Mouse (Mus musculus) liver, embryonic 13.5 days (tissue): ENCODE measurements around the gene Scube2. TPM values are rescaled to one million over a fixed set of nuclear protein-coding genes. Genes with fewer than 3 reads are reported as not detected.
A peak's percentile ranks its signal among the peaks of the same experiment; 100 is the strongest.

Experiments
- ATAC-seq: fragments of 200-750 bp; cut with Nextera tagmentation; 2 replicates; pipeline ENCODE4 v1.8.0; 2017; ENCODE audit warnings: low read depth, mild to moderate bottlenecking, moderate number of reproducible peaks, moderate library complexity
- DNase-seq: peaks from one replicate; pipeline ENCODE4 v3.0.0; 2022
- H3K27ac ChIP-seq: fragments of 300-500 bp; sonication (generic); 2 replicates; pipeline ENCODE4 v1.5.1; 2015; ENCODE audit warnings: moderate library complexity, mild to moderate bottlenecking, inconsistent platforms
- H3K27me3 ChIP-seq: fragments of 300-500 bp; sonication (generic); 2 replicates; pipeline ENCODE4 v1.6.1; 2015; ENCODE audit warnings: mild to moderate bottlenecking, inconsistent platforms
- H3K36me3 ChIP-seq: fragments of 300-500 bp; sonication (generic); 2 replicates; pipeline ENCODE4 v1.6.1; 2015; ENCODE audit warnings: mild to moderate bottlenecking, inconsistent platforms
- H3K4me1 ChIP-seq: fragments of 300-500 bp; sonication (generic); replicated peaks from 2 replicates; pipeline ENCODE4 v1.6.1; 2015; ENCODE audit warnings: inconsistent platforms
- H3K4me2 ChIP-seq: fragments of 300-500 bp; sonication (generic); 2 replicates; pipeline ENCODE4 v1.6.1; 2015; ENCODE audit warnings: inconsistent platforms, mild to moderate bottlenecking, moderate library complexity
- H3K4me3 ChIP-seq: fragments of 300-500 bp; sonication (generic); replicated peaks from 2 replicates; pipeline ENCODE4 v1.5.1; 2015; ENCODE audit warnings: mild to moderate bottlenecking, inconsistent platforms
- H3K9ac ChIP-seq: fragments of 300-500 bp; sonication (generic); 2 replicates; pipeline ENCODE4 v1.6.1; 2015; ENCODE audit warnings: mild to moderate bottlenecking, inconsistent platforms
- H3K9me3 ChIP-seq: fragments of 300-500 bp; sonication (generic); replicated peaks from 2 replicates; pipeline ENCODE4 v1.6.1; 2016; ENCODE audit warnings: inconsistent platforms
- WGBS: fragments of 180-500 bp; shearing (Covaris S2); methylation state at CpG from one replicate; pipeline ENCODE4 v1.1.7; 2015; ENCODE audit not compliant: insufficient replicate concordance; 5-methylcytosine and 5-hydroxymethylcytosine counted together
- polyA plus RNA-seq: library from polyadenylated mRNA; unstranded; fragments of >200 nt; fragmentation: Nextera tagmentation; extraction: Ambion mirVana; gene quantifications from 2 replicates; pipeline ENCODE4 v1.2.1, GENCODE M21; 2015

Gene Scube2
- polyA plus RNA-seq, 1 experiment from 2014 or later, result 0.14 TPM

DNA sequence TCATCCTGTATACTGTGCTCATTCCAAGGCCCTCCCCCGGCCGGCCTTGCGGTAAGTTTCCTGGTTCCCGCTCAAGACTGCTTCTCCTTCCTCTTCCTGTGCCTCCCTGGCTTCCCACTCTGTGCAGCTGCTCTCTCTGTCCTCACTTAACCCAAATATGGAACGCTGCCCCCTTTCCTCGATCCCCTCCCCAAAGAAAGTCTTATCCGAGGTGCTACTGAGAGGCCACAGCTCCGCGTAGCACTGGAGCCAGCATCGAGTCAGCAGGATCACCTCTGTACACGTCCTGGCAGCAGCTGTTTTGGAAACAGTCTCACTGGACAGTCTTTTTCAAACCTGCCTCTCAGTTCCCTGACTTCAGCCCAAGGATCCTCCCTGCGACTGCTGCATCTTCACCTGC is 13.7 kb upstream of the Scube2 start:
- no peak overlapping the region for H3K9ac ChIP-seq
- H3K4me1 ChIP-seq, result no peaks in the 10 kb centered on the region
- H3K9me3 ChIP-seq, result no peaks in the 10 kb centered on the region
- no peak overlapping the region for H3K27ac ChIP-seq
- ATAC-seq (no peak), DNase-seq (no peak)
- H3K36me3 ChIP-seq, result no peaks in the 10 kb centered on the region
- no peak overlapping the region for H3K4me2 ChIP-seq
- H3K4me3 ChIP-seq, result no peak overlapping the region
- H3K27me3 ChIP-seq, result peaks cover 15% of the 10 kb centered on the region; the same call in 1 of the 2 replicates
- WGBS, result 35% methylated on average over 12 of the region's 12 CpGs

DNA sequence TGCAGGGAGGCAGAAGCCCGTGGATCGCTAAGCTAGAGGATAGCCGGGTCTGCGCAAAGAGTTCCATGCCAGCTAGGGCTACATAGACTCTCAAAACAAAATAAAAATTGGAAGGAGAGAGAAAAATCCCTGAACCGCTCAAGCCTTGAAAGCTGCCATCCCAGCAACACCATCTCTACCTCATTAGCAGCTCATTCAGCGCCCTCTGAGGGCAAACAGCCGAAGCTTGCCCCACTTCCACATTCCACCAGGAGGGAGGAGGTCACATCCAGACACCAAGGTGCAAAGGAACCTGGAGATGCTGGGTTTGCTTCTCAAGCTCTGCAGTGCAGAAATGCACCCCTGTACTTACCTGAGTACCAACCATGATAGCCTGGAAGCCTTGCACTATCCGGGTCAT is 10.6 kb upstream of the Scube2 start:
- no peak overlapping the region for H3K4me3 ChIP-seq
- 60% methylated on average over 8 of the region's 8 CpGs for WGBS
- H3K4me1 ChIP-seq, result no peaks in the 10 kb centered on the region
- no peak overlapping the region for H3K4me2 ChIP-seq
- H3K9ac ChIP-seq, result no peak overlapping the region
- no peaks in the 10 kb centered on the region for H3K36me3 ChIP-seq
- H3K27me3 ChIP-seq, result peaks cover 18% of the 10 kb centered on the region; the same call in 1 of the 2 replicates
- H3K9me3 ChIP-seq, result no peaks in the 10 kb centered on the region
- no peak overlapping the region for H3K27ac ChIP-seq
- no peak for ATAC-seq
- DNase-seq, result no peak

DNA sequence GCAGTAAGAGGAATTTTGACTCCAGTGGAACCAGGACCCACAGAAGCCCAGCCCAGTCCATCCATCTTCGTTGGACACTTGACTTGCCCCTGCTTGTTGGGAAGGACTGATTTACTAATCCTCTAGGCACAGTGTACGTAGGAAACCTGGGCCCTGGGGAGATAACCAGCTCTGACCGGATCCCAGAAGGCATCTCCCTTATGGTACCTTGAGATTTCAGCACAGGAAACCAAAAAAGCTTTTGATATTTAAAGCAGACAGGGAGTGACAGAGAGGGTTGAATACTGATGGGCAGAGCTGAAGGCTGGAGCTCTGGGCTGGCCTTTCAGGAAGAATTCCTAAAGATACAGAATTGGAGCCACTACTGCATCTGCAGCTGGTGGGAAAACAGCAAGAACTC is 10.1 kb upstream of the Scube2 start:
- no peak for DNase-seq
- Histone ChIP-seq H3K27ac (no peak overlapping the region), H3K36me3 (no peaks in the 10 kb centered on the region), H3K4me1 (no peaks in the 10 kb centered on the region), H3K27me3 (peaks cover 19% of the 10 kb centered on the region; the same call in 1 of the 2 replicates), H3K9me3 (no peaks in the 10 kb centered on the region), H3K4me2 (no peak overlapping the region), H3K4me3 (no peak overlapping the region), H3K9ac (no peak overlapping the region)
- WGBS, result 22% methylated on average over 3 of the region's 3 CpGs
- ATAC-seq, result no peak

DNA sequence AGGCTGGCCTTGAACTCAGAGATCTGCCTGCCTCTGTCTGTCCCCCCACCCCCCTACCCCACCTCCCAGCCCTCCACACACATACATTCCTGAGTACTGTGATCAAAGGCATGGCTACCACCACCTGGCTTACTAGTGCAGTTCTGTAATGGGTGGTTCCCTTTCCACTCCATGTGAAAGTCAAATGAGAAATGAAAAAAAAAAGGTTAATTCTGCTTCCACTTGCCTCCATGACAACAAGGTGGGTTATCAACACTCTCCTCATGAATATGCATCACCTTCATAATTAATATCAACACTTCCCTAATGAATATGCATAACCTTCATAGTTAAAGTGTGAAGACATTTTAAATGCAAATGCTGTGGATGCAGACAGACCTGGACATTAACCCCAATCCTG is 9.6 kb upstream of the Scube2 start:
- Histone ChIP-seq H3K27me3 (peaks cover 19% of the 10 kb centered on the region; the same call in 1 of the 2 replicates), H3K9me3 (no peaks in the 10 kb centered on the region), H3K4me2 (no peak overlapping the region), H3K36me3 (no peaks in the 10 kb centered on the region), H3K27ac (no peak overlapping the region), H3K4me1 (no peaks in the 10 kb centered on the region), H3K9ac (no peak overlapping the region), H3K4me3 (no peak overlapping the region)
- DNase-seq (no peak), ATAC-seq (no peak)

DNA sequence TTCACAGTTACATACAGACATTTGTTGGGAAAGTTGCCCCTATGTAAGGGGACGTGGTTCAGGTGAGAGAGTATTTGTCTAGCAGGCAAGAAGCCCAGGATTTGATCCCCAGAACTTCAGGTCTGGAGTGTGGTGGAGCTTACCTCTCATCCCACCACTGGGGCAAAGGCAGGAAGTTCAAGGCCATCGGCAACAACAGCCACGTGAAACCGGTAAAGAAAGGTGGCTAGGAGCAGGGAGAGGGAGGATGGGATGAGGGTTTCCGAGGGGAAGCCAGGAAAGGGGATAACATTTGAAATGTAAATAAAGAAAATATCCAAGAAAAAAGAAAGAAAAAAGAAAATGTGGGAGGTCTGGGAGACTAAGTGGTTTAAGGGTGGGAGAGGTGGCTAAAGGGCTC is 7.7 kb upstream of the Scube2 start:
- no peak overlapping the region for H3K4me3 ChIP-seq
- ATAC-seq (no peak), DNase-seq (no peak)
- H3K4me1 ChIP-seq, result no peaks in the 10 kb centered on the region
- H3K4me2 ChIP-seq, result no peak overlapping the region
- H3K27ac ChIP-seq, result no peak overlapping the region
- 43% methylated on average over 5 of the region's 5 CpGs for WGBS
- H3K27me3 ChIP-seq, result peaks cover 18% of the 10 kb centered on the region
- H3K36me3 ChIP-seq, result no peaks in the 10 kb centered on the region
- H3K9me3 ChIP-seq, result no peaks in the 10 kb centered on the region
- H3K9ac ChIP-seq, result no peak overlapping the region

DNA sequence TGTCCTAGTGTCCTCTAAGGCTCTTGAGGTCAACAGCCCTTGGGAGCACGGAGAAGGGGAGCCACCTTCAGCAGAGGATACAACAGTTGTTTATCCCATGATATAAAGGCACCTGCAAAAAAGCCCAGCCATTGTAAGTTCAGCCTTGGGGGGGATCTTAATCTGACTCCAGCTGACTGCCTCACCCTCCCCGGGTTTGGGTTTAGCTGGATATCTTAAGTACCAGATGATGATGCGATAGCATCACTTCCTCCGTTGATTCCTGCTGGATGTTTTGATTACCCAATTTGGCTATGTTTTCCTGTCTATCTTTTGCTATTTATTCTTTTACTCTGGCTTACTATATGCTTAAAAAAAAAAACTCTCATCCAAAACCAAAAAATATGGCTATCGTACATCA is 5.8 kb upstream of the Scube2 start:
- no peaks in the 10 kb centered on the region for H3K9me3 ChIP-seq
- no peak overlapping the region for H3K4me3 ChIP-seq
- no peak for ATAC-seq
- DNase-seq, result no peak
- H3K4me2 ChIP-seq, result no peak overlapping the region
- WGBS, result 53% methylated on average over 5 of the region's 5 CpGs
- peaks cover 31% of the 10 kb centered on the region for H3K27me3 ChIP-seq
- H3K9ac ChIP-seq, result no peak overlapping the region
- H3K27ac ChIP-seq, result no peak overlapping the region
- no peaks in the 10 kb centered on the region for H3K36me3 ChIP-seq
- H3K4me1 ChIP-seq, result no peaks in the 10 kb centered on the region

DNA sequence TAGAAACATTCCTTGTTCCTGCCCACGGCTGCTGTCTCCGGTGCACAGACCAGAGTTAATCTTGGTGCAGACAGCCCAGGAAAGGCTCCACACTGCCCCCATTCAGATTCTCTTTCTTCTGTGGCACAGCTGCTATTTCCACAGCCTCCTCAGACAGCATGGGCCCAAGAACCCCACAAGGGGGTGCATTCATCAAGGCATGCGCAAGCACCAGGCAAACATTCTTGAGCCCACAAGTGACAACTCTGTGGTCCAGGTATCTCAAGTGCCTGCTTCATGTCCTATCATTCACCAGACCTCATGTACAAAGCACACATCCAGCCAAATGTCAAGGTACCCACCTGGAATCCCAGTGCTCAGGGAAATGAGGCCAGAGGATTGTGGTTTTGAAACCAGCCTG is 3.0 kb upstream of the Scube2 start:
- Histone ChIP-seq H3K9me3 (no peaks in the 10 kb centered on the region), H3K36me3 (no peaks in the 10 kb centered on the region), H3K4me1 (peaks cover 9% of the 10 kb centered on the region; the same call in 1 of the 2 replicates), H3K9ac (no peak overlapping the region), H3K27ac (no peak overlapping the region), H3K27me3 (peaks cover 53% of the 10 kb centered on the region), H3K4me3 (no peak overlapping the region), H3K4me2 (no peak overlapping the region)
- ATAC-seq, result no peak
- WGBS, result 39% methylated on average over 3 of the region's 3 CpGs
- no peak for DNase-seq

DNA sequence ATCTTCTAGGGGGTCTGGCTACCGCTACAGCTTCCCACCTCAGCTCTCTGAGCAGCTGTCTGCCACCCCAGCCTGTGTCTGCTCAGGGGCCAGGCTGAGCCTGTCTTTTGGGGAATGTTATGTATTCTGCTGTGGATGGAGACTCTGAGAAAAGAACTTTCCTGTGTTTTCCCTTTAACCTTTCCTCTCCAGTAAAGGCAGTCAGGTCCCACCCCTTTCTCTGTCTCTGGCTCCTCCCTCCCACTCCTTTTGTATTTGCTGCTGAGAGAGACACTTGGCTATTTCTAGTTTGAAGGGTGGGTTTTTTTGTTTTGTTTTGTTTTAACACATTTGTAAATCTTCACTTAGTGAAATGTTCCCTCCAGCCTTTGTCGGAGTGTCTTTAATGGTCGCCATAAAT is 1.2 kb upstream of the Scube2 start:
- Histone ChIP-seq H3K9ac (no peak overlapping the region), H3K4me2 (no peak overlapping the region), H3K4me3 (no peak overlapping the region), H3K27ac (no peak overlapping the region), H3K4me1 (peaks cover 9% of the 10 kb centered on the region; the same call in 1 of the 2 replicates), H3K36me3 (no peaks in the 10 kb centered on the region), H3K27me3 (peaks cover 69% of the 10 kb centered on the region), H3K9me3 (no peaks in the 10 kb centered on the region)
- 76% methylated on average over 3 of the region's 3 CpGs for WGBS
- DNase-seq, result no peak
- ATAC-seq, result no peak

DNA sequence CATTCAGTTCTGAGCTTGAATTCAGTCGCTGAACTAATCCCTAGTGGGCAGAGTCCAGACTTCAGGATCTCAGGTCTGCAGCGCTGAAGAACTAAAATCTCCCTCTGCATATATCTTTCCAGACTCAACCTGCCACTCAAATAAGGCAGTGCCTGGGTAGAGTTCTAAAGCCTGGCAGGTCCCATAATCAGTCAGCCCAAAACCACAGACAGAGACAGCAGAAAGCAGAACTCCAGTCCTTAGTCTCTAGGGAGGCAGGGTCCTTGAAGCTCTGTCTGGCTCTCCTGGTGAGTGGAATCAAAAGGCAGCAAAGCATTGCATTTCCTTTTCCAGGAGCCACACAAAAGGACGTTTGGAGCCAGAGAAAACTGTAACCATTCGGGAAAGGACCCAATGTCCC is 1.9 kb downstream of the Scube2 start:
- DNase-seq (no peak), ATAC-seq (no peak)
- H3K4me3 ChIP-seq, result no peak overlapping the region
- no peaks in the 10 kb centered on the region for H3K36me3 ChIP-seq
- peaks cover 65% of the 10 kb centered on the region for H3K27me3 ChIP-seq
- WGBS, result 17% methylated on average over 4 of the region's 4 CpGs
- no peaks in the 10 kb centered on the region for H3K9me3 ChIP-seq
- peaks cover 9% of the 10 kb centered on the region for H3K4me1 ChIP-seq
- no peak overlapping the region for H3K27ac ChIP-seq
- no peak overlapping the region for H3K4me2 ChIP-seq
- no peak overlapping the region for H3K9ac ChIP-seq

DNA sequence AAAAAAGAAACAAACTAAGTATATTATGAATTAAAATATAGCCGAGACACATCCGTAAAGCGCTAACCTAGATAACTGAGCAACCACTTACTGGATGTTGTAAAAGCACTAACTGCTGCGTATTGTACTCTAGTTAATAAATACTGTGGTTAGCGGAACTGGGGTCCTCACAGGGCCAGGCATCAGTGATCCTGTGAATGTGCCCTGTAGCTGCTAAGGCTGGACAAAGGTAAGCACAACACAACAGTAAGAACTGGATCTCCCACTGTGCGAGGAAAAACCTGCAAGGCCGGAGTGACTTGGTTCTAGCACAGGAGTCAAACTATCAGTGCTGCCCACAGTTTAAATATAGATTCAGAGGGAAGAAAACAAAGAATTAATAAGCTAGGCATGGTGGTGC is 5.3 kb downstream of the Scube2 start:
- H3K27ac ChIP-seq, result no peak overlapping the region
- ATAC-seq, result no peak
- H3K27me3 ChIP-seq, result peaks cover 35% of the 10 kb centered on the region
- H3K36me3 ChIP-seq, result no peaks in the 10 kb centered on the region
- no peaks in the 10 kb centered on the region for H3K9me3 ChIP-seq
- H3K9ac ChIP-seq, result no peak overlapping the region
- WGBS, result 79% methylated on average over 7 of the region's 7 CpGs
- peaks cover 2% of the 10 kb centered on the region; the same call in 1 of the 2 replicates for H3K4me1 ChIP-seq
- no peak for DNase-seq
- no peak overlapping the region for H3K4me2 ChIP-seq
- no peak overlapping the region for H3K4me3 ChIP-seq

DNA sequence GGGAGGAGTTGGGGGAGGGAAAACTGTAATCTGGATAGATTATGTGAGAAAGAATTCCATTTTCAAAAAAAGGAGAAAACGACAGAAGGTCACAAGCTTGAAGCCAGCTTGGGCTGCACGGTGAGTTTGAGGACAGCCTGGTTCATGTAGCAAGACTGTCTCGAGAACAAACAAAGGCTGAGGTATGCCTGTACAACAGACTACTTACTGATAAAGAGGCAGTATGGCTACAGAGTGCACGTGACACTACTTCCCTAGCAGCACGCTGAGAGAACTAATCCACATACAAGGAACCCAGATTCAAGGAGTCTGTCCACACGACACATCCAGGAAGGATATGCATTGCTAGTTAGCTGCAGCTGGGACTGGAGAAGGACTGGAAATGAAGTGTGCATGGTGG is 6.1 kb downstream of the Scube2 start:
- peaks cover 27% of the 10 kb centered on the region for H3K27me3 ChIP-seq
- H3K36me3 ChIP-seq, result no peaks in the 10 kb centered on the region
- H3K27ac ChIP-seq, result no peak overlapping the region
- DNase-seq (no peak), ATAC-seq (no peak)
- H3K4me2 ChIP-seq, result no peak overlapping the region
- H3K4me3 ChIP-seq, result no peak overlapping the region
- no peaks in the 10 kb centered on the region for H3K9me3 ChIP-seq
- H3K9ac ChIP-seq, result no peak overlapping the region
- peaks cover 5% of the 10 kb centered on the region for H3K4me1 ChIP-seq
- WGBS, result 27% methylated on average over 6 of the region's 6 CpGs

DNA sequence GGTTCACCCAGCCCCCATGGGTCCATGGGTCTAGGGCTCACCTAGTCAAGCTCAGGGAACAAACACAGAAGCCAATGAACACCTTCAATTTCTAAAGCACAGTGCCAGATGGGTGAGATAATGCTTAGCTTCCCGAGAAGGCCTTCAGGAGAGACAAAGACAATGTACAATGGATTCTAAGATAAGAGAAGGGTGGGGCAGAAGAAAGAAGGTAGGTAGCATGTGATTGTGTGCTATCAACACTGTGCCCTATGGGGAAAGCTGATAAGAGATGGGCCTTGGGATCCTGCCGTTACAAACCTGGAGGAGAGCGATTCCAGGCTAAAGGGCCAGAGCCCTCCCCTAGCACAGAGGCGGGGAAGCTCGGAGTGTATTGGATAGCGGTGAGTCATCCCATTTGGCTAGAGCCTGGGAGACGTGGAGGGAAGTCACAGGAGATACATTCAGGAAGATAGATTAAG is 12.7 kb downstream of the Scube2 start:
- Histone ChIP-seq H3K27ac (0 out of 2 replicates have a peak overlapping the region, but pooled peaks have one; percentile 25), H3K4me1 (peaks cover 31% of the 10 kb centered on the region), H3K9me3 (no peaks in the 10 kb centered on the region), H3K4me3 (no peak overlapping the region), H3K9ac (no peak overlapping the region), H3K4me2 (peak overlapping the region; percentile 25), H3K27me3 (peaks cover 18% of the 10 kb centered on the region; the same call in 1 of the 2 replicates), H3K36me3 (no peaks in the 10 kb centered on the region)
- WGBS, result 12% methylated on average over 7 of the region's 7 CpGs
- ATAC-seq (peak; percentile 90), DNase-seq (peak; percentile 56)
